Mouse (Mus musculus) embryonic fibroblast, embryonic 13.5 days (primary cell): ENCODE results near the gene Pdpr.

Source experiments
- CTCF ChIP-seq: IDR thresholded peaks from 2 replicates; pipeline ENCODE4 v1.5.1; 2011; ENCODE audit warnings: mild to moderate bottlenecking, control low read depth, low read length, moderate library complexity, borderline replicate concordance; ENCODE audit not compliant: insufficient read depth
- POLR2A ChIP-seq: IDR thresholded peaks from 2 replicates; pipeline ENCODE4 v1.6.1; 2011; ENCODE audit warnings: low read depth, mild to moderate bottlenecking, control low read depth, low read length, moderate library complexity

DNA sequence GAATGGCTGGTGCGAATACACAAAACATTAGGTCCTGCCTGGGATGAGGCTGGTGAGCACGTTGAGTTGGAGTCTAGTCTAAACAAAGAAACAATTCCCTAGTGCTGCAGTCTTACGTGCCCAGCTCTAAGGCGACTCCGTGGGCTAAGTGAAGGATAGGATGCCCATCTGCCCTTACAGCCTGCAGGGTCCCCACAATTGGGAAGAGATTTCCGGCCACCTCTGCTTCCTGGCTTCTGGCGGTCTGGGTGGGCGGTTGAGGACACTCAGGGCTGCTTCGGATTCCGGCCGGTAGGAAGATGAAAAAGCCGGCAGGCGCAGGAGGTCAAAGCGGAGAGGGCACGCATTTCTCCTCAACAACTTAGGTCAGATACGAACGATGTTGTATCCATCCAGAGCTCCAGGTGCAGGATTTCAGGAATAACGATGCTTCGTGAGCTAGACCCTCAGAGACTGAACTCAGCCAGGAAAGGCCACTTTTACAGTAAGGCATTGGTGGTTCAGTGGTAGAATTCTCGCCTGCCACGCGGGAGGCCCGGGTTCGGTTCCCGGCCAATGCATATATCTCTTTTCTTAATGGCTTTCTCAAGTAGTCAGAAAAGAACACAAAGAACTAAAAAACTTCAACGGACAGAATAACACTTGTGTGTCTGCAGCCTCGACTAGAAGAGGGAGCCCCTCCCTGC, 32.2 kb upstream of the Pdpr start:
- TF ChIP-seq POLR2A = no peak
- no peak for TF ChIP-seq CTCF
